Mouse (Mus musculus) left cerebral cortex, postnatal 4 days (tissue): Measurements from ENCODE around the gene Moxd1. TPM values are rescaled to one million over a fixed set of nuclear protein-coding genes. Genes with fewer than 3 reads are reported as not detected.
"Not testable (repeated sequence)": the region's sequence is repeated elsewhere in the genome, so short reads cannot be mapped to it uniquely, and the experiment has no call there.

Experiments
- DNase-seq: peaks from one replicate; pipeline ENCODE4 v3.0.0-alpha.2; 2022
- intact Hi-C: fragments of 180-260 bp; cut with DNase I; formaldehyde crosslinking; loops from one replicate; pipeline ENCODE4 v1.15.1; 2025
- total RNA-seq, 2 experiments: library from RNA; stranded (reverse); gene quantifications; 2 replicates each; pipeline ENCODE4 v1.2.3; 2021

Moxd1 gene
- total RNA-seq, 2 experiments from 2014 or later, result 4.3 to 5.1 TPM

GRCm38 (mm10) chr10:24259794-24260590 is 36.7 kb downstream of the Moxd1 start:
- intact Hi-C loops, result no loop called here
- DNase-seq, result no peak

GRCm38 (mm10) chr10:24267520-24267919 is 44.2 kb downstream of the Moxd1 start:
- no peak for DNase-seq
- intact Hi-C loops, result no loop called here

- DNase-seq, result no peak
- intact Hi-C loops, result no loop called here
Observed at GRCm38 (mm10) chr10:24271077-24271637, 47.8 kb downstream of the Moxd1 start.

GRCm38 (mm10) chr10:24276211-24276610 is 52.9 kb downstream of the Moxd1 start:
- no peak for DNase-seq
- intact Hi-C loops, result no loop called here

- intact Hi-C loops, result no loop called here
- no peak for DNase-seq
Observed at GRCm38 (mm10) chr10:24282650-24283049, 59.3 kb downstream of the Moxd1 start.

DNA sequence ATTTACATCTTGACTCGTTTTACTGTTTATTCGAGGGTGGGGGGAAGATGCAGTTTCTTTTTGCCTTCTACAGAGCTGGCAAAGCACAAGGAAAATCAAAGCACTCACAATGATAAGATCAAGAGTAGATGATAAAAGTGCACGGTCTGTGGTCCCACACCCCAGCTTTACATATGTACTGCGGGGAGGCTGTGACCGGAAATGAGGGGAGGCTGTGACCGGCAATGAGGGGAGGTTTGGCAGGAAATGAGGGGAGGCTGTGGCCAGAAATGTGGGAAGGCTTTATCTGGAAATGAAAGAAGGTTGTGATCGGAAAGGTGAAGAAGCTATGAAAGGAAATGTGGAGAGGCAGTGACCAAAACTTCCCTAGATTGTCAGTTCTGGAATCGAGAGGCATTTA is 68.3 kb downstream of the Moxd1 start:
- intact Hi-C loops, result no loop called here
- no peak for DNase-seq

GRCm38 (mm10) chr10:24292671-24293070 is 69.4 kb downstream of the Moxd1 start:
- intact Hi-C loops, result no loop called here
- DNase-seq, result no peak

GRCm38 (mm10) chr10:24296608-24297007 is 73.3 kb downstream of the Moxd1 start:
- DNase-seq, result no peak
- intact Hi-C loops, result loop anchor here (5.0 kb wide), 1 partner anchor 124 kb away; no protein-coding TSS in a partner anchor

GRCm38 (mm10) chr10:24297792-24298191 is 74.5 kb downstream of the Moxd1 start:
- intact Hi-C loops, result loop anchor here (2.0 to 5.0 kb wide), 2 partner anchors 105 to 125 kb away; no protein-coding TSS in a partner anchor
- peak; percentile 48 for DNase-seq

DNA sequence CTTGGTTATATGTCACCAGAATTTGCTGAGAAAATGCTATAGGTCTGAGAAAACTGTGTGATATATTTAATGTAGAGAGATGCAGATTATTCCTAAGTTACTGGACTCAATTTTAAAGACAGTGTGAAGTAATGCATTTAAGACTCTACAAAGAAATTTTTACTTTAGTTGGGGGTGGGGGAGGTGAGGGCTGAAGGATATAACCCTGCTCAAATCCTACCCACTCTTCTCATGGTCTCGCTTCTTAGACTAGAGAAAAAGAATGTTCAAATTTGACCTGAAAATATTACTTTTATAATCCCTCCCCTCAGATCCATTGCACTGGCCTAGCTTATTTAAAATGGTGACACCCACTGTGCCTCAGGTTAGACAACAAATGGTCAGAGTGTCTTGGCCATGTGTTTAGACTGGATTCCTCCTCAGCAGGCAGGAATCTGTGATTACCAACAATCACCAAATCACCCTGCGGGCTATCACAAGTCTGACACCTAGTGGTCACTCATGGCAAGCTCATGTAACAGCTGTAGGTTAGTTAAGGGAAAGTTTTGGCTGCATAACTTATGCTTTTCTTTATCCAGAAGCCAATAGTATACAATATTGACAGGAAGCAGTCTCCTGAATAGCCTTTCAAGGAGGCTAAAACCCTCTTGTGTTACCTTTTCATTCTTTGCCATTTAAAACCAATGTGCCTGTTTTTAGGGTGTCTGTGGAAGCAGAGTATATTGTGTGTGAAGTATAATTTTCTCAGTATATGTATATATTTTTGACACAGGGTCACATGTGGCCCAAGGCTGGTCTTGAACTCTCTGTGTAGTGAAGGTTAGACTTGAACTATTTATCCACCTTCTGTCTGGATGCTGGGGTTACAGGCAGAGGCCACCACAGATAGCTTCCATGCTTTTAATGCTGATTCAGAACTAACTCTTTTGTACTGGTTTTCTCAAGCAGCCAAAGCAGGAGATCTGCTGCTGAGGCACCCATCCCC is 75.2 kb downstream of the Moxd1 start:
- intact Hi-C loops, result loop anchor here (2.0 to 5.0 kb wide), 2 partner anchors 106 to 126 kb away; no protein-coding TSS in a partner anchor
- peak; percentile 56 for DNase-seq

- intact Hi-C loops, result loop anchor here (5.0 kb wide), 1 partner anchor 315 kb away; no protein-coding TSS in a partner anchor
- peak; percentile 65 for DNase-seq
Observed at GRCm38 (mm10) chr10:24312191-24312611, 88.9 kb downstream of the Moxd1 start.

DNA sequence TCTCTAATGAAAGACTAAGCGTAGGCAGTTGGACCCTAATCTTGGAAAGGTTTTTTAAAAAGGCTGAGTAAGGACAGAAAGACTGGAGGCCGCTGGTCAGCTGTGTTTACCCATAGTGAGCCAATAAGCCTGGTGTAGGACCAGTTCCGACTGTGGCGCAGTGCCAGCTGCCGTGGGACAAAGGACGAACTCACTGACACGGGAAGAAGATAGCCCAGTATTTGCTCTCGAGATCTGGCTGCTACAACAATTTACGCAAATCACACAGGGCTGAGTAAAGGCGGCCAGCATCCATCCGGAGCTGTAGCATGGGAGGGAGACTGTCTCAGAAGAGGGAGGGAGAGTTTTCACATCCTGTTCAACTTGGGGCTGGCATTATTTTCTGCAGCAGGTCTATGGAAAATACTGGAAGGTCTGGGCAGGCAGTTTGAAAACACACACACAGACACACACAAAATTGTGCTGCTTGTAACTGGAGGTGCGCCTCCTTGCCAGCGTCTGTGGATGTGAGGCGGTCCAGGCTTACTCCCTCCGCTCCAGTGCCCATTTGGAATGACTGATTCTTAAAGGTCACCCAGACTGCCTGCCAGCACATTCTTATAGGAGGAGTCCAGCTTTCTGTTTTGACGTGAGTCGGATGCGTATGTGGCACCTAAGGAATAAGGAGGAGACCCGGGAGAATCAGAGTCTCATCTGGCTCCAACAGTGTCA is 94.0 kb downstream of the Moxd1 start:
- intact Hi-C loops, result no loop called here
- peak; percentile 69 for DNase-seq

DNA sequence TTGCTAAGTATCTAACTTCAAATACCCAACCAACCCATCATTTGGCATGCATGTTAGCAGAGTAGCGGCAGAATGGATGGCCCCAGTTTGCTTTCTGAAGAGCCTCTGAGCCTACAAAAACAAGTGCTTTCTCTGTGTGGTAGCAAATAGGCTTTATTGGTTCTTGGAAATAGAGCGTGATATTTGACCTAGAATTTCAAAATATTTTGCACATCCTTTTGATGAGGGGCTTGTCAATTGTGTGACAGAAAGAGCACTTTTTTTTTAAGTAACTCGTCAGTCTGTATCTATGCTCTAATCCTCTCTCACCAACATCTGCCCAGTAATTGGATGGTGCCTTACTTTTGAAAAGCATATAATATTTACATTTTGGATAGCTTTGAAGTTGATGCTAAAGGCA is 97.0 kb downstream of the Moxd1 start:
- intact Hi-C loops, result no loop called here
- no peak for DNase-seq

- intact Hi-C loops, result no loop called here
Observed at GRCm38 (mm10) chr10:24323066-24323465, 99.7 kb downstream of the Moxd1 start.

GRCm38 (mm10) chr10:24327265-24327664 is 103.9 kb downstream of the Moxd1 start:
- intact Hi-C loops, DNase-seq: not testable (repeated sequence)

More at GRCm38 (mm10) chr10:24323066-24323465, 99.7 kb downstream of the Moxd1 start:
- no peak for DNase-seq

DNA sequence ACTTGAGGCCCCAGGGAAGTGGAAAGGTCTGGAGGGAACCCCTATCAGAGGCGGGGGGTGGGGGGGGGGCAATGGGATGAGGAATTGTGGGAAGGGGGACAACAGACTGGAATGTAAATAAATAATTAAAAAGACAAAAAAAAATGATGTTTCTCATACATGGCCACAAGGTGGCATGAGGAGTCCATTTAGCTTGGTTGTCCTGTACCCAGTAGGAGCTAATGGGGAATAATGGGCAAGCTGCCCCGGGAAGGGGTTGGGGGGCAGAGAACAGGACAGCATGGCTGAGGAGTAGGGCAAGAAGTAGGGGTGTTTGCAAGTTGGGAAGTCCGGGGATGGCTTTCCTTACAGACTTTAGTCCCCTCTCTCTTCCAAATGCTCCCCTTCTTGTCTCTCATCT is 109.5 kb downstream of the Moxd1 start:
- DNase-seq, result no peak
- intact Hi-C loops, result no loop called here

- no peak for DNase-seq
- intact Hi-C loops, result no loop called here
Observed at GRCm38 (mm10) chr10:24339593-24340143, 116.4 kb downstream of the Moxd1 start.

- no peak for DNase-seq
- intact Hi-C loops, result no loop called here
Observed at GRCm38 (mm10) chr10:24340551-24341213, 117.4 kb downstream of the Moxd1 start.

DNA sequence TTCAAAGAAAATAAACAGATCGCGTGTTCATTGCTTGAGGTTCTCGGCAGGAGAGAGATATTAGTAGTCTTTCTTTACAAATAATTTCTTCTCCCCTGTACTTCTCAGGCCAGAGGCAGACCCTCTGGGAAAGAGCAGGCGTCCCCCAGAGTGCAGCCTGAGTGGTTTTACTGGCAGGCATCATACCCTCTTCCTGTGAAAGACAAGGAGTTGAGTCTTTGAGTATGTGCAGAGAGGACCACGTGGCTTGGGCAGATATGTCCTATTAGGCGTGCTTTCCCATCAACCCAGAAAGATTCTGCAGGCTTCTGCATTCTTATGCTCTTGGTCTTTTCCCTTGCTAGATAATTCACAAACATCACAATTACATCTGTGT is 117.9 kb downstream of the Moxd1 start:
- intact Hi-C loops, result no loop called here
- DNase-seq, result no peak
